Mouse (Mus musculus) CH12.LX (cell line): Measurements from ENCODE around the gene Rap1a.

ENCODE experiments used
- CHD1 ChIP-seq: IDR thresholded peaks from 2 replicates; pipeline ENCODE4 v1.6.1; 2012; ENCODE audit warnings: low read depth, low read length, improper control_type of control experiment, inconsistent platforms
- CTCF ChIP-seq, 2 experiments: IDR thresholded peaks in 1 of 2; conservative IDR thresholded peaks in 1 of 2; 2 replicates each; pipeline ENCODE4 v1.5.1; 2011 to 2012; ENCODE audit warnings: low read depth in 2 of 2, low read length in 2 of 2, improper control_type of control experiment in 1 of 2, inconsistent platforms in 1 of 2, mild to moderate bottlenecking in 1 of 2, moderate library complexity in 1 of 2
- EP300 ChIP-seq: IDR thresholded peaks from 2 replicates; pipeline ENCODE4 v1.6.1; 2011; ENCODE audit warnings: low read length, improper control_type of control experiment
- POLR2A ChIP-seq: IDR thresholded peaks from 2 replicates; pipeline ENCODE4 v1.6.1; 2011; ENCODE audit warnings: low read depth, mild to moderate bottlenecking, improper control_type of control experiment, low read length
- RAD21 ChIP-seq: IDR thresholded peaks from 2 replicates; pipeline ENCODE4 v1.6.1; 2011; ENCODE audit warnings: low read depth, mild to moderate bottlenecking, low read length, improper control_type of control experiment, moderate library complexity
- SIN3A ChIP-seq: IDR thresholded peaks from 2 replicates; pipeline ENCODE4 v1.6.1; 2012; ENCODE audit warnings: low read length, improper control_type of control experiment, inconsistent platforms
- TCF12 ChIP-seq: IDR thresholded peaks from 2 replicates; pipeline ENCODE4 v1.6.1; 2014; ENCODE audit warnings: low read depth, mild to moderate bottlenecking, inconsistent platforms, low read length, improper control_type of control experiment
- UBTF ChIP-seq: IDR thresholded peaks from 2 replicates; pipeline ENCODE4 v1.6.1; 2012; ENCODE audit warnings: low read depth, mild to moderate bottlenecking, inconsistent platforms, low read length, improper control_type of control experiment, moderate library complexity
- USF1 ChIP-seq: IDR thresholded peaks from 2 replicates; pipeline ENCODE4 v1.6.1; 2014; ENCODE audit warnings: low read depth, mild to moderate bottlenecking, inconsistent platforms, low read length, improper control_type of control experiment

GRCm38 (mm10) chr3:105721681-105722201 lies 79.4 kb downstream of the Rap1a start:
- TF ChIP-seq CTCF (conservative IDR thresholded peaks at IDR 0.05 in 1 of 2, IDR thresholded peaks at IDR 0.05 in 1 of 2; ENCODE audit: low read depth in 2 of 2, low read length in 2 of 2), result no peak
- TF ChIP-seq EP300, result no peak
- no peak for TF ChIP-seq RAD21
- no peak for TF ChIP-seq TCF12
- no peak for TF ChIP-seq POLR2A
- TF ChIP-seq USF1, result no peak
- TF ChIP-seq SIN3A, result no peak
- TF ChIP-seq UBTF, result no peak
- no peak for TF ChIP-seq CHD1
